Mouse (Mus musculus) hindbrain, embryonic 14.5 days (tissue): ENCODE measurements around the gene Prpf6. TPM values are rescaled to one million over a fixed set of nuclear protein-coding genes. Genes with fewer than 3 reads are reported as not detected.

Experiments used
- ATAC-seq: fragments of 200-750 bp; cut with Nextera tagmentation; 2 replicates; pipeline ENCODE4 v1.8.0; 2017; ENCODE audit warnings: moderate number of reproducible peaks, mild to moderate bottlenecking, moderate TSS enrichment, moderate library complexity; ENCODE audit not compliant: low FRiP score
- DNase-seq: peaks from one replicate; pipeline ENCODE4 v3.0.0-alpha.2; 2015; ENCODE audit warnings: low spot score
- H3K27ac ChIP-seq: fragments of 300-500 bp; sonication (generic); 2 replicates; pipeline ENCODE4 v1.5.1; 2014; ENCODE audit warnings: mild to moderate bottlenecking, moderate library complexity
- H3K27me3 ChIP-seq: fragments of 300-500 bp; sonication (generic); 2 replicates; pipeline ENCODE4 v1.6.1; 2014; ENCODE audit warnings: mild to moderate bottlenecking, low read length, mixed read lengths; ENCODE audit not compliant: control insufficient read depth, insufficient read depth
- H3K36me3 ChIP-seq: fragments of 300-500 bp; sonication (generic); replicated peaks from 2 replicates; pipeline ENCODE4 v1.6.1; 2014; ENCODE audit not compliant: control insufficient read depth, insufficient read depth
- H3K4me1 ChIP-seq: fragments of 300-500 bp; sonication (generic); replicated peaks from 2 replicates; pipeline ENCODE4 v1.6.1; 2014; ENCODE audit warnings: antibody characterized with exemption, low read length, mixed read lengths; ENCODE audit not compliant: control insufficient read depth, insufficient read depth
- H3K4me2 ChIP-seq: fragments of 300-500 bp; sonication (generic); replicated peaks from 2 replicates; pipeline ENCODE4 v1.6.1; 2014; ENCODE audit warnings: mild to moderate bottlenecking, moderate library complexity
- H3K4me3 ChIP-seq: fragments of 300-500 bp; sonication (generic); replicated peaks from 2 replicates; pipeline ENCODE4 v1.5.1; 2014; ENCODE audit warnings: mild to moderate bottlenecking, low read length
- H3K9ac ChIP-seq: fragments of 300-500 bp; sonication (generic); 2 replicates; pipeline ENCODE4 v1.6.1; 2014
- H3K9me3 ChIP-seq: fragments of 300-500 bp; sonication (generic); 2 replicates; pipeline ENCODE4 v1.6.1; 2016; ENCODE audit warnings: low read length; ENCODE audit not compliant: control insufficient read depth
- WGBS: fragments of 180-500 bp; shearing (Covaris S2); extraction: QIAGEN DNeasy Blood & Tissue Kit; methylation state at CpG from one replicate; pipeline ENCODE4 v1.1.7; 2014; 5-methylcytosine and 5-hydroxymethylcytosine counted together
- polyA plus RNA-seq: library from polyadenylated mRNA; unstranded; fragments of >200 nt; fragmentation: Nextera tagmentation; extraction: Ambion mirVana; gene quantifications from 2 replicates; pipeline ENCODE4 v1.2.1, GENCODE M21; 2014

The Prpf6 gene
- polyA plus RNA-seq, 1 experiment from 2014 or later: 53.9 TPM

DNA sequence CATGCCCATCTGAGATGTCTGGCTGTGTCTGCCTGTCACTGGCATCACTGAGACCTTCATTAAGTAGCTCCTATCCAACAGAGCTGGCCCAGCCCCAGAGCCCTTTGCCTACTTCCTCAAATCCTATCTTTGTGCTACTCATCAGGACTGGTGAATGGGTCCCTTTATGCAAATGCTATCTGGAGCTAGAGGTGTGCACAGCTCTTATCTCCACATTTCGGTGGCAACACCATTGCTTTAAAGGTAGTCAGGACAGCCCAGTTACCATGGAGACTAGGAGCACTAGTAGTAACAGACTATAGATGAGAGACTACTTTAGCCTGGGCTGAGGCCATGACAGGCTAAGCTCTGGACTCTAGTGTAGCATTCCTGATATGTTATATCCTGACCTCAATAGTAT is 93.0 kb downstream of the Prpf6 start:
- no peaks in the 10 kb centered on the region for H3K9me3 ChIP-seq
- H3K4me1 ChIP-seq: peaks cover 13% of the 10 kb centered on the region
- no peak overlapping the region for H3K4me3 ChIP-seq
- peaks cover 52% of the 10 kb centered on the region for H3K36me3 ChIP-seq
- 89% methylated on average over 1 of the region's 1 CpGs for WGBS
- no peaks in the 10 kb centered on the region for H3K27me3 ChIP-seq
- ATAC-seq: no peak
- no peak overlapping the region for H3K4me2 ChIP-seq
- H3K27ac ChIP-seq: no peak overlapping the region
- H3K9ac ChIP-seq: no peak overlapping the region
- DNase-seq: no peak

DNA sequence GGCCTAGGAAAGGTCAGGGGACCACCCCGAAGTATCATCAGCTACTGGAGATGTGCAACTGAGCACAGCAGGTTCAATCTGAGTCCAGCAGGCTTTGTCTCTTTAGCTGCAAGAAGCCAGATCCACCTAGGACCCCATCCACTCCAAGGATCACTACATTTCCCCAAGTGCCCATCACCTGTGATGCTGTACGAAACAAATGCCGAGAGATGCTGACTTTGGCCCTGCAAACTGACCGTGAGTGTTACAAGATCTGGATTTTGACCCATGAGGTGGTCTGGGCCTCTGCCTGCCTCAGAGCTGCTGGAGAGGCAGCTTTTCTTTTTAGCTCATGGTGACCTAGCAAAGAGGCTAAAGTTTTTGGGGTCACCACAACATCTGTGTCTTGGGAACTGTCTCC is 94.0 kb downstream of the Prpf6 start:
- peaks cover 12% of the 10 kb centered on the region for H3K4me1 ChIP-seq
- peaks cover 52% of the 10 kb centered on the region for H3K36me3 ChIP-seq
- no peak overlapping the region for H3K4me3 ChIP-seq
- DNase-seq (no peak), ATAC-seq (no peak)
- H3K4me2 ChIP-seq: no peak overlapping the region
- H3K27me3 ChIP-seq: no peaks in the 10 kb centered on the region
- no peak overlapping the region for H3K9ac ChIP-seq
- H3K9me3 ChIP-seq: no peaks in the 10 kb centered on the region
- WGBS: 93% methylated on average over 4 of the region's 4 CpGs
- H3K27ac ChIP-seq: no peak overlapping the region

DNA sequence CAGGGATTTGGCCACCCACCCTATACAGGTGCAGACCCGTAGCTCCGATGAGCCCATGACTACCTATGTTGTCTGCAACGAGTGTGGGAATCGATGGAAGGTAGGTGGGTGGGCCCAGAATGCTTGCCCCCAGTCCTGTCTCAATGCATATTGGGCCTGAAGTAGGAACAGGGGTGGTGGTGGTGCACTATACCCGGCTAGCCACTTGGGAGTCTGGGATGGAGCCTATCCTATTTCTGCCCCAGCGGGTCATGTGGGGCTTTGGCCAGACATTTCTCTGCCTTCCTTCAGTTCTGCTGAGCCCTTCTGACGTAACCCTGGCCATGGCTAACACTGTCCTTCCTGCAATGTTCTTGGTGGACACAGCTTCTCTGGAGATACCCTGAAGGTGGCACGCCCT is 95.9 kb downstream of the Prpf6 start:
- Histone ChIP-seq H3K9me3 (no peaks in the 10 kb centered on the region), H3K27me3 (no peaks in the 10 kb centered on the region), H3K4me1 (peaks cover 3% of the 10 kb centered on the region), H3K36me3 (peaks cover 52% of the 10 kb centered on the region), H3K9ac (no peak overlapping the region), H3K4me3 (no peak overlapping the region), H3K27ac (no peak overlapping the region), H3K4me2 (no peak overlapping the region)
- 92% methylated on average over 8 of the region's 8 CpGs for WGBS
- ATAC-seq: no peak
- DNase-seq: no peak

DNA sequence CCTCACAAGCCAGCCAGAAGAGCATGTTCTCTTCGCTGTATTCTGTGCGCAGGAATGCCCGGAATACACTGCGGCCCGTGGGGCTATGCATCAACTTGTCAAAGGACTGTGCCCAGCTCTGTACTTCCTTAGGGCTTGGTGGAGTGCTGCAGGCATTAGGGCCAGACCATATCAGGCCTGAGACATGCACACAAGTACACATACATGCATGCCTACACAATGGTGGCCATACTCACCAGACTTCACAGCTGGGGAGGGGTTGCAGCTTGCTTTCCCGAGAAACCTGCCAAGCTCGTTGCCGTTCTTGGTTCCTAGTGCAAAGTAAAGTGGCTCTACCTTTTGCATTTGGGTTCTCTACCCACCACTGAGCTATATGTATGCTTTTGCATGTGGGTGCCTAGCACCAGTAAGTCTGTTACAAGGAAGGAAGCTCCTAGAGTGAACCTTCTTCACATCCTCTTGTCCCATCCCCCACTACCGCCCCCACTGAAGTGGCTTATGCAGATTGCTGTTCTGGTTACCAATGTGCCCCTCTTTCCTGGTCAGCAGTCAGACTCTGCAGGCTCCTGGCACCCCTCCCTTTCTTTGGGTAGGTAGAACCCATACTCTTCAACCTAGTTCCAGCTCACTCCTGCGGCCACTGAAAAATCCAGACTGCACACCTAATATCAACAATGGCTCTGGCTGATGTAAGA is 97.9 kb downstream of the Prpf6 start:
- Histone ChIP-seq H3K27me3 (no peaks in the 10 kb centered on the region), H3K36me3 (peaks cover 51% of the 10 kb centered on the region), H3K27ac (no peak overlapping the region), H3K4me2 (no peak overlapping the region), H3K9me3 (no peaks in the 10 kb centered on the region), H3K4me3 (no peak overlapping the region), H3K9ac (no peak overlapping the region), H3K4me1 (peaks cover 10% of the 10 kb centered on the region)
- ATAC-seq (no peak), DNase-seq (no peak)
- 90% methylated on average over 10 of the region's 10 CpGs for WGBS

DNA sequence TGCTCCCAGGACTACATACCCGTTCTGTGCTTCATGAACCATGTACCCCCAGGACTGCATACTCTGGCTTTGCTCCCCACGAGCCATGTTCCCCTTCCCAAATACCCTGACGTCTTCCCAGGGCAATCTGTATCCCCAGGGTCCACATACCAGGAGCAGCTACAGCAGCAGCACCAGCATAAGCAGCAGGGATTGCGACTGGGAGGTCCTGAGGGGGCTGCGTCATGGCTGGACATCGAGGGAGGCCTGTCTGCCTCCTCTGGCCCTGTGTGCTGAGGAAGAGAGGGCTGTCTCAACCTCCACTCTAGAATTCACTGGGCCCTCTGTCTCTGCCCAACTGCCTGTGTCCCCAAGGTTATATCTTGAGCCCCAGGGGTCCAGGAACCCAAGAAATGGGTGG is 99.4 kb downstream of the Prpf6 start:
- DNase-seq (no peak), ATAC-seq (no peak)
- no peaks in the 10 kb centered on the region for H3K27me3 ChIP-seq
- H3K4me3 ChIP-seq: no peak overlapping the region
- no peak overlapping the region for H3K27ac ChIP-seq
- H3K9me3 ChIP-seq: no peaks in the 10 kb centered on the region
- no peak overlapping the region for H3K9ac ChIP-seq
- H3K36me3 ChIP-seq: peaks cover 36% of the 10 kb centered on the region
- H3K4me1 ChIP-seq: peaks cover 10% of the 10 kb centered on the region
- 87% methylated on average over 6 of the region's 6 CpGs for WGBS
- no peak overlapping the region for H3K4me2 ChIP-seq

DNA sequence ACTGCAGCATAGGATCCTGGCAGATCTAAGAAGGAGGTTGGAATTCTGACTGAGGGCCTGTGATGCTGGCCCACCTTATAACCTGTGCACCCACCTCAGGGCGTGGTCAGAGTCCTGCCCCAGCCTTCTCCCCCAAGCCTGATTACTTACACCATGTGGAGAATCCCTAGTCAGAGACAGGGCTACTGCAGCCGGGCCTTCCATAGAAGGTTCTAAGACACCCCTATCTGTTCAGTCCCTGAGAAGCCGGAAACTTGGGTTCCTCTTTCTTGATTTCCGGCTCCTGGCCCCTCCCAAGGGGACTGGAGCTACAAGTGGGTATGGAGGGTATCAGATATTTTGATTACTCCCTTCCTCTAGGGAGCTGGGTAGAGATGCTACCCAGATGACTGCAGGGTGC is 99.9 kb downstream of the Prpf6 start:
- DNase-seq: no peak
- H3K36me3 ChIP-seq: peaks cover 31% of the 10 kb centered on the region
- peaks cover 10% of the 10 kb centered on the region for H3K4me1 ChIP-seq
- no peak overlapping the region for H3K4me2 ChIP-seq
- ATAC-seq: no peak
- 91% methylated on average over 4 of the region's 4 CpGs for WGBS
- no peaks in the 10 kb centered on the region for H3K9me3 ChIP-seq
- H3K9ac ChIP-seq: no peak overlapping the region
- H3K27me3 ChIP-seq: no peaks in the 10 kb centered on the region
- H3K27ac ChIP-seq: no peak overlapping the region
- H3K4me3 ChIP-seq: no peak overlapping the region

DNA sequence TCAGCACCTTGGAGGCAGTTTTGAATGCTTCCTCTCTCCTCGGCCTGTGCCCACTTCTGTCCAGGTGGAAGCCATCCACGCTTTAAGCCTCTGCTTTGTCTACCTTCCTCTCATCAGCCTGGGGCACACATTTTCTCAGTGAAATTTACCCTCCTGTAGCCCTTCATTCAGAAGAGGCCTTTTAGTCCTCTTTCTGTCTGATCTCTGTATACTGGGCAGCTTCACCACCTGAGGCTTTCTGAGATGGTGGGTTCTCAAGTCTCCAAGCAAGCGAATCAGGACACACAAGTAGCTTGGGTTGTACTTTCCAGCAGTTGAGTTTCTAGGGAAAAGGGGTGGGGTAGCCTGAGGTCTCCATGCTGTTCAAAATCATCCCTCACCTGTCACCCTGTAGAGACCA is 100.6 kb downstream of the Prpf6 start:
- Histone ChIP-seq H3K9ac (peak overlapping the region; percentile 81; the same call in 1 of the 2 replicates), H3K27ac (no peak overlapping the region), H3K27me3 (no peaks in the 10 kb centered on the region), H3K9me3 (no peaks in the 10 kb centered on the region), H3K4me1 (peaks cover 10% of the 10 kb centered on the region), H3K36me3 (peaks cover 24% of the 10 kb centered on the region), H3K4me3 (no peak overlapping the region), H3K4me2 (peak overlapping the region; percentile 87)
- WGBS: 94% methylated on average over 3 of the region's 3 CpGs
- DNase-seq: no peak
- no peak for ATAC-seq

DNA sequence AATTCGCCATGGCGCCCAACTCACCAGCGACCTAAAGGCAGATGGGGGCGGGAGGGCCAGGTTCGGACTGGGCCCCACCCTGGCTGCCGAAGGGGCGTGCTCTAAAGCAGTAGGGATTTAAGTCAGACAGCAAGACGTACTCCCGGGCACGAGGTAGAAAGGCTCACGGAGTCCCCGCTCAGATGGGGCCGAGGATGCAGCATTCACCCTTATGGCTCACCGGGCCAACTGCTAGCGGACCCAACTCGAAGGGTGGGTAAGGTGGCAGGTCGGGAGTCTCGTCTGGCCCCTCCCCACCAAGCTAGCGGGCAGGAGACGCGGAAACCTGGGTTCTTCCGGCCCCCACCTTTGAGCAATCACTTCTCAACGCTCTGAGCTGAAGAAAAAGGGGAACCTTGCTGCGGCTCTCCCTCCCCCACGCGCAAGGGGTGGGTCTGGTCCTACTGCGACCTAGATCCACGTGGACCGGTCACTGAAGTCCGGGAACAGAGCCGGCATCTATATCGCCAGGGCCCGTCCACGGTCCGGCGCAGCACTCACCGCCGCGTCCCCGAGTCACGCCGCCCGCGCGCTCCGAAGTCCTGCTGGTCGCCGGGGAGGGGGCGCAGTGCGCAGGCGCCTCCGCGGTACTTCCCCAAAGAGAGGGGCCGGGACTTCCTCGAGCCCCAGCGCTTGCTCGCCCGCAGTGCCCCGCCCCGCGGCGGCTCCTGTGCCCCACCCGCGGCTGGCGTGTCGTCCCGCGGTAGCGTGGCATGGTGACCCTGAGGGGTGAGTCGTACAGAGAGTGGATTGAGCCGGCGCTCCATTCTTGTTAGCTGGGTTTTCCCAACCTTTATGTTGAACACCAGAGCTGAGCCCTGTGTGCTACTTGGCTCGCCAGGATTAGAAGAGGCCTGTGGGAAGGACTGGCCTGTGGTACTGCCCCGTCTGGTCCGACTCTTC is 101.9 kb downstream of the Prpf6 start, which contains the start of gene Rgs19:
Rgs19 (minus strand) TSS at position 639 of the 942 bp plus-strand sequence.
- no peaks in the 10 kb centered on the region for H3K27me3 ChIP-seq
- under 1% methylated on average over 75 of the region's 75 CpGs for WGBS
- peak; percentile 63 for DNase-seq
- peak; percentile 80 for ATAC-seq
- peak within 1 kb of the TSS; percentile 69 for H3K27ac ChIP-seq
- peaks cover 10% of the 10 kb centered on the region for H3K4me1 ChIP-seq
- H3K4me2 ChIP-seq: peak within 1 kb of the TSS; percentile 87
- H3K9me3 ChIP-seq: no peaks in the 10 kb centered on the region
- peak within 1 kb of the TSS; percentile 81 for H3K9ac ChIP-seq
- peaks cover 11% of the 10 kb centered on the region for H3K36me3 ChIP-seq
- H3K4me3 ChIP-seq: peak within 1 kb of the TSS; percentile 70

DNA sequence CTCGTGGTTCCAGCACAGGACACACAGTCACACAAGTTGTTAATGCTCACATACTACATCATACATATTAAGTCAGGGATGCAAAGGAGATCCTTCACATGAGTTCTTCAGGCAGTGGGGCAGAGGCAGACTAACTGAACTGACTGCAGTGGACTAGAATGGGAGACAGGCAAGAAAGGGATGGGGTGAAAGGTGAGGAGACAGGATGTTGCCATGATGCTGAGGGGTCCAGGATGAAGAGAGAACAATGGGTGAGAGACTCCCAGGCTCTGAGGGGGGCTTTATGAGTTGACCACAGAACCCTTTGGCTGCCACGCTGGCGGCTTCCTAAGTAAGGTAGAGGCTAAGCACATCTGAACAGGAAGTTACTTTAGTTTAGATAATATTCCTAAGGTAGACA is 102.9 kb downstream of the Prpf6 start:
- 84% methylated on average over 3 of the region's 3 CpGs for WGBS
- H3K9ac ChIP-seq: no peak overlapping the region
- ATAC-seq (no peak), DNase-seq (no peak)
- no peak overlapping the region for H3K4me3 ChIP-seq
- peak overlapping the region; percentile 87 for H3K4me2 ChIP-seq
- 0 out of 2 replicates have a peak, but pooled peaks cover 1% of the 10 kb centered on the region for H3K36me3 ChIP-seq
- H3K27ac ChIP-seq: no peak overlapping the region
- H3K9me3 ChIP-seq: no peaks in the 10 kb centered on the region
- H3K27me3 ChIP-seq: no peaks in the 10 kb centered on the region
- H3K4me1 ChIP-seq: peaks cover 10% of the 10 kb centered on the region
